Comparison of ENCODE assay signal across 9 mouse cellular contexts in genomic region chr11:70213736-70214135, GRCm38 (mm10). TPM values are rescaled to one million over a fixed set of nuclear protein-coding genes. Genes with fewer than 3 reads are reported as not detected.
DNase-seq lines count a peak whose midpoint lies in the region; ATAC-seq lines count a peak whose summit lies in the region.
"Had no signal": no experiment of that assay in that cellular context is flagged by ENCODE, and none has a peak within 500 bp of the region (broad histone marks: within the 10 kb centered on the region; RNA-seq: fewer than 3 reads in every experiment).

No protein-coding gene starts in this region.

- peak overlapping the region; percentile 45; the same call in 1 of the 2 replicates for H3K9ac ChIP-seq in kidney, embryonic 14.5 days (ENCODE audit: low read depth, low read length)
- peak overlapping the region; percentile 55 for H3K9ac ChIP-seq in neural tube, embryonic 13.5 days

- DNase-seq in embryo, embryonic 9.5 days (ENCODE audit: extremely low spot score): peak; percentile 1
- no peak for DNase-seq in embryo, embryonic 10.5 days (ENCODE audit: low spot score)
- DNase-seq in right cerebral cortex, postnatal 10 days (ENCODE audit: low spot score in 2 of 2): peak; percentile 69 to 79
- DNase-seq in right cerebral cortex, adult 18-20 months: no peak
- DNase-seq in adrenal gland, postnatal 14 days: no peak
- no peak for DNase-seq in Muller cell, postnatal 12 days (ENCODE audit: inconsistent ontology term)

- peaks cover 25% of the 10 kb centered on the region; the same call in 1 of the 2 replicates for H3K4me1 ChIP-seq in kidney, embryonic 14.5 days (ENCODE audit: control insufficient read depth, insufficient read depth, low read length)
- peaks cover 31% of the 10 kb centered on the region for H3K4me1 ChIP-seq in neural tube, embryonic 13.5 days (replicated peaks)

- H3K4me2 ChIP-seq in kidney, embryonic 14.5 days (replicated peaks; ENCODE audit: low read depth, low read length): peak overlapping the region; percentile 57
- H3K4me2 ChIP-seq in neural tube, embryonic 13.5 days: peak overlapping the region; percentile 61

- no peak overlapping the region for H3K27ac ChIP-seq in kidney, embryonic 14.5 days (ENCODE audit: low read depth, low read length)
- H3K27ac ChIP-seq in neural tube, embryonic 13.5 days (replicated peaks): no peak overlapping the region

- peak overlapping the region; percentile 30 for H3K4me3 ChIP-seq in kidney, embryonic 14.5 days (ENCODE audit: low read length)
- peak overlapping the region; percentile 32 for H3K4me3 ChIP-seq in neural tube, embryonic 13.5 days

- WGBS in kidney, embryonic 14.5 days: 5% methylated on average over 24 of the region's 26 CpGs
- WGBS in neural tube, embryonic 13.5 days: 5% methylated on average over 26 of the region's 26 CpGs

- no peaks in the 10 kb centered on the region for H3K9me3 ChIP-seq in kidney, embryonic 14.5 days (ENCODE audit: control insufficient read depth, low read length)
- no peaks in the 10 kb centered on the region for H3K9me3 ChIP-seq in neural tube, embryonic 13.5 days

- ATAC-seq in kidney, embryonic 14.5 days (ENCODE audit: low FRiP score, low TSS enrichment): no peak
- ATAC-seq in neural tube, embryonic 13.5 days (ENCODE audit: low read depth): peak; percentile 17

- H3K27me3 ChIP-seq in kidney, embryonic 14.5 days (ENCODE audit: control insufficient read depth, insufficient read depth, low read length): peaks cover 40% of the 10 kb centered on the region
- H3K27me3 ChIP-seq in neural tube, embryonic 13.5 days: peaks cover 74% of the 10 kb centered on the region

- no peaks in the 10 kb centered on the region for H3K36me3 ChIP-seq in kidney, embryonic 14.5 days (ENCODE audit: control insufficient read depth, insufficient read depth, low read length)
- peaks cover 22% of the 10 kb centered on the region for H3K36me3 ChIP-seq in neural tube, embryonic 13.5 days

RNA-seq across cellular contexts. Expression of gene Slc16a11, which starts 1.2 kb away (rescaled TPM):
- 3.0 and 3.5 TPM in 2 replicates for polyA plus RNA-seq in kidney, embryonic 14.5 days (2014; fragmentation: Nextera tagmentation; extraction: Ambion mirVana)
- 3.0 and 3.4 TPM in 2 replicates for polyA plus RNA-seq in neural tube, embryonic 13.5 days (2015; fragmentation: Nextera tagmentation; extraction: Ambion mirVana)
- total RNA-seq in adrenal gland, postnatal 14 days (2021): 0.53 and 0.96 TPM in 2 replicates
- polyA plus RNA-seq: erythroblast, embryonic 14.5 days had no signal

RNA-seq across cellular contexts. Expression of gene Slc16a13, which starts 7.1 kb away (rescaled TPM):
- 8.4 and 14.2 TPM in 2 replicates for polyA plus RNA-seq in kidney, embryonic 14.5 days (2014; fragmentation: Nextera tagmentation; extraction: Ambion mirVana)
- 14.7 and 15.8 TPM in 2 replicates for polyA plus RNA-seq in neural tube, embryonic 13.5 days (2015; fragmentation: Nextera tagmentation; extraction: Ambion mirVana)
- total RNA-seq in adrenal gland, postnatal 14 days (2021): 5.3 and 5.6 TPM in 2 replicates

RNA-seq across cellular contexts. Expression of gene Bcl6b, which starts 15.9 kb away (rescaled TPM):
- polyA plus RNA-seq in kidney, embryonic 14.5 days (2014; fragmentation: Nextera tagmentation; extraction: Ambion mirVana): 19.2 and 20.0 TPM in 2 replicates
- 6.0 and 6.1 TPM in 2 replicates for polyA plus RNA-seq in neural tube, embryonic 13.5 days (2015; fragmentation: Nextera tagmentation; extraction: Ambion mirVana)
- total RNA-seq in adrenal gland, postnatal 14 days (2021): 27.0 and 28.1 TPM in 2 replicates

RNA-seq across cellular contexts. Expression of gene 0610010K14Rik, which starts 24.0 kb away (rescaled TPM):
- polyA plus RNA-seq in kidney, embryonic 14.5 days (2014; fragmentation: Nextera tagmentation; extraction: Ambion mirVana): 180 and 243 TPM in 2 replicates
- 161 and 174 TPM in 2 replicates for polyA plus RNA-seq in neural tube, embryonic 13.5 days (2015; fragmentation: Nextera tagmentation; extraction: Ambion mirVana)
- 55.7 and 62.4 TPM in 2 replicates for total RNA-seq in adrenal gland, postnatal 14 days (2021)

RNA-seq across cellular contexts. Expression of gene Gm21988, which starts 25.9 kb away (rescaled TPM):
- 7.8 and 10.5 TPM in 2 replicates for polyA plus RNA-seq in kidney, embryonic 14.5 days (2014; fragmentation: Nextera tagmentation; extraction: Ambion mirVana)
- polyA plus RNA-seq in neural tube, embryonic 13.5 days (2015; fragmentation: Nextera tagmentation; extraction: Ambion mirVana): 17.0 and 18.3 TPM in 2 replicates
- 3.6 and 5.4 TPM in 2 replicates for total RNA-seq in adrenal gland, postnatal 14 days (2021)

Comparison
In these comparisons a context has a peak if more than half of its experiments do, and no peak if none do; other contexts are left out.
1. DNase-seq: peak in embryo, embryonic 9.5 days (single experiment) and right cerebral cortex, postnatal 10 days (2 of 2); none in embryo, embryonic 10.5 days (single experiment), right cerebral cortex, adult 18-20 months (single experiment), adrenal gland, postnatal 14 days (single experiment) and Muller cell, postnatal 12 days (single experiment).